Mouse (Mus musculus): ENCODE measurements around the gene Haus7. TPM values are rescaled to one million over a fixed set of nuclear protein-coding genes. Genes with fewer than 3 reads are reported as not detected.

Haus7 gene
- polyA plus RNA-seq, 1 experiment from 2014 or later, result 42.1 TPM

- H3K36me3 ChIP-seq (replicated peaks), result no peaks in the 10 kb centered on the region
- ATAC-seq (ENCODE audit: insufficient read depth), result no peak
- no peak overlapping the region for H3K9ac ChIP-seq
- H3K4me2 ChIP-seq, result no peak overlapping the region
- H3K9me3 ChIP-seq (replicated peaks), result no peaks in the 10 kb centered on the region
- no peaks in the 10 kb centered on the region; the same call in 1 of the 2 replicates for H3K27me3 ChIP-seq
- no peak overlapping the region for H3K27ac ChIP-seq (replicated peaks)
- H3K4me3 ChIP-seq (replicated peaks), result no peak overlapping the region
- H3K4me1 ChIP-seq (replicated peaks), result no peaks in the 10 kb centered on the region
- 52% methylated on average over 5 of the region's 5 CpGs for WGBS (ENCODE audit: insufficient replicate concordance)
Measured at GRCm38 (mm10) chrX:73467446-73468241, 8.8 kb upstream of the Haus7 start.

DNA sequence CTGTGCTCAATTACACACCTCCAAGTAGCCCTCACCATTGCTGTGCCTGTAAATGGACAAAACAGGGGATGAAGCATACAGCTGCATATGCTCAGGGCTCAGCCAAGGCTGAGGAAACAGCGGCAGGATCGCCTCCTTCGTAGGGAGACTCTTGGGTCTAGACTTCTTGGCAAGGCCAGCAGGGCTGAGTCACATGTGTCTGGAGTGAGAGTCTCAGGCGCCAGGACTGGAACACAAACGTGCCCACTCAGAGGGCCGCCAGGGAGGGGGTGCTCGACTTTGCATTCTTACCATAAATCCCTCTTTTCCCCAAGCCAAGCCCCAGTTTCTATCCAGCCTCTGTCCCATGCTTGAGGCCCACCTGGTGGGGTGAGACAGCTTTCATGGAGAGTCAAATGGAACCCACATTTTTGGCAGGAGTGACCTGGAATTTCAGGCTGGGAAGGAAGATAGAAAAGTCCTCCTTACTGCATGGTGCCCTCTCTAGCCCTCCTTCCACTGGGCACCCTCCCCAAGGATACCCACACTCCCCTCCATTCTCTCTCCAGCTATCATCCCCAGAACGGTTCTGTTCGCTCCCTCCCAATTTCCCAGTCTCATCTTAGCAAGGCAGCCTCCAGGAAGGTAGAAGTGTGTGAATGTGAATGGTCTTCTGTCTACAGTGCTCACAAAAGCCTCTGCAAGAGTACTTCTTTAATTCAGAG is 6.8 kb upstream of the Haus7 start:
- H3K27me3 ChIP-seq, result no peaks in the 10 kb centered on the region; the same call in 1 of the 2 replicates
- H3K9me3 ChIP-seq (replicated peaks), result no peaks in the 10 kb centered on the region
- H3K36me3 ChIP-seq (replicated peaks), result no peaks in the 10 kb centered on the region
- ATAC-seq (ENCODE audit: insufficient read depth), result no peak
- H3K4me1 ChIP-seq (replicated peaks), result no peaks in the 10 kb centered on the region
- H3K4me2 ChIP-seq, result no peak overlapping the region
- H3K9ac ChIP-seq, result no peak overlapping the region
- no peak overlapping the region for H3K4me3 ChIP-seq (replicated peaks)
- WGBS (ENCODE audit: insufficient replicate concordance), result 55% methylated on average over 9 of the region's 9 CpGs
- no peak overlapping the region for H3K27ac ChIP-seq (replicated peaks)

- no peak for ATAC-seq (ENCODE audit: insufficient read depth)
- no peak overlapping the region for H3K9ac ChIP-seq
- H3K4me3 ChIP-seq (replicated peaks), result no peak overlapping the region
- H3K4me1 ChIP-seq (replicated peaks), result peaks cover 10% of the 10 kb centered on the region
- WGBS (ENCODE audit: insufficient replicate concordance), result 70% methylated on average over 4 of the region's 4 CpGs
- no peaks in the 10 kb centered on the region for H3K27me3 ChIP-seq
- no peak overlapping the region for H3K27ac ChIP-seq (replicated peaks)
- no peaks in the 10 kb centered on the region for H3K9me3 ChIP-seq (replicated peaks)
- no peak overlapping the region for H3K4me2 ChIP-seq
- H3K36me3 ChIP-seq (replicated peaks), result no peaks in the 10 kb centered on the region
Measured at GRCm38 (mm10) chrX:73460792-73461191, 1.9 kb upstream of the Haus7 start.

DNA sequence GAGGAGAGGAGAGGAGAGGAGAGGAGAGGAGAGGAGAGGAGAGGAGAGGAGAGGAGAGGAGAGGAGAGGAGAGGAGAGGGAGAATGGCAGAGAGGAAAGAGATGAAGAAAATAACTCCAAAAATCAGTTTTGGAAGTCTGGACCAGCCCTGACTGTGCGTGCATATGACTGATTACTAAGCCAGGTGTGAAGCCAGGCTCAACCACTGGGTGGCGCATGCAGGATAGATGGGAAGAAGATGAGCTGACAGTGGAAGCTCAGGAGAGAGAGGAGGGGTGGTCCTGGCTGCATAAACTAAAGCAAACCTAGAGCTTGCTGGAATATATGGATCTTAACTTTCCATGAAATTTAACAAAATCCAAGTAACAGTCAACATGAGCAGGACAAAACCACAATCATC is 6.9 kb downstream of the Haus7 start:
- Histone ChIP-seq H3K4me2 (no peak overlapping the region), H3K4me3 (replicated peaks) (no peak overlapping the region), H3K9ac (no peak overlapping the region), H3K27ac (replicated peaks) (no peak overlapping the region), H3K9me3 (replicated peaks) (no peaks in the 10 kb centered on the region), H3K36me3 (replicated peaks) (peaks cover 7% of the 10 kb centered on the region; the same call in 1 of the 2 replicates), H3K27me3 (no peaks in the 10 kb centered on the region), H3K4me1 (replicated peaks) (no peaks in the 10 kb centered on the region)
- ATAC-seq (ENCODE audit: insufficient read depth), result no peak
- WGBS (ENCODE audit: insufficient replicate concordance), result 26% methylated on average over 2 of the region's 2 CpGs

GRCm38 (mm10) chrX:73441428-73441827 is 17.4 kb downstream of the Haus7 start:
- Histone ChIP-seq H3K4me2 (no peak overlapping the region), H3K4me3 (replicated peaks) (no peak overlapping the region), H3K9me3 (replicated peaks) (no peaks in the 10 kb centered on the region), H3K4me1 (replicated peaks) (no peaks in the 10 kb centered on the region), H3K27me3 (no peaks in the 10 kb centered on the region), H3K9ac (no peak overlapping the region), H3K27ac (replicated peaks) (no peak overlapping the region), H3K36me3 (replicated peaks) (peaks cover 7% of the 10 kb centered on the region; the same call in 1 of the 2 replicates)
- WGBS (ENCODE audit: insufficient replicate concordance), result 45% methylated on average over 2 of the region's 2 CpGs
- no peak for ATAC-seq (ENCODE audit: insufficient read depth)

- 60% methylated on average over 11 of the region's 11 CpGs for WGBS (ENCODE audit: insufficient replicate concordance)
- no peaks in the 10 kb centered on the region for H3K4me1 ChIP-seq (replicated peaks)
- H3K27me3 ChIP-seq, result no peaks in the 10 kb centered on the region
- 0 out of 2 replicates have a peak, but pooled peaks cover 3% of the 10 kb centered on the region for H3K36me3 ChIP-seq (replicated peaks)
- no peak within 1 kb of the TSS for H3K27ac ChIP-seq (replicated peaks)
- no peak within 1 kb of the TSS for H3K9ac ChIP-seq
- H3K4me3 ChIP-seq (replicated peaks), result no peak within 1 kb of the TSS
- ATAC-seq (ENCODE audit: insufficient read depth), result no peak
- no peak within 1 kb of the TSS for H3K4me2 ChIP-seq
- no peaks in the 10 kb centered on the region for H3K9me3 ChIP-seq (replicated peaks)
Measured at GRCm38 (mm10) chrX:73435252-73435651, 23.6 kb downstream of the Haus7 start, which contains the start of gene Trex2. Gene Trex2, minus strand, starts transcription at chrX:73435344.

GRCm38 (mm10) chrX:73432850-73433249 is 26.0 kb downstream of the Haus7 start:
- no peaks in the 10 kb centered on the region for H3K9me3 ChIP-seq (replicated peaks)
- 50% methylated on average over 5 of the region's 5 CpGs for WGBS (ENCODE audit: insufficient replicate concordance)
- 0 out of 2 replicates have a peak, but pooled peaks cover 3% of the 10 kb centered on the region for H3K36me3 ChIP-seq (replicated peaks)
- no peak overlapping the region for H3K9ac ChIP-seq
- H3K4me1 ChIP-seq (replicated peaks), result no peaks in the 10 kb centered on the region
- no peak overlapping the region for H3K4me3 ChIP-seq (replicated peaks)
- no peak overlapping the region for H3K4me2 ChIP-seq
- no peaks in the 10 kb centered on the region for H3K27me3 ChIP-seq
- no peak overlapping the region for H3K27ac ChIP-seq (replicated peaks)
- no peak for ATAC-seq (ENCODE audit: insufficient read depth)

DNA sequence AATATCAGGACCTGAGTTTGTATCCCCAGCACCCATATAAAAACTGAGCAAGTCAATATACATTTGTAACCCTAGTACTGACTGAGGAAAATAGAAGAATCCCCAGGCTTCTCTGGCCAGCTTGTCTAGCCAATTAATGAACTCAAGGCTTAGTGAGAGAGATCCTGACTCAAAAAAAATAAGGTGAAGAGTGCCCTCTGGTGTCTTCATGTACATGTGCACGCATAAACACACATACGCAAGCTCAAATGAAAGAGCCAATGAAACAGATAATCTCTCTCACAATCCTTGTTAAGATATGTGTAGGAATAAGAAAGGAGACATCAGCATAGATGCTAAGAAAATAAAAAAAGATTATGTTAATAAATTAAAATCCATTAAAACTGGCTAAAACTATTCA is 28.8 kb downstream of the Haus7 start:
- H3K27me3 ChIP-seq, result no peaks in the 10 kb centered on the region
- H3K9me3 ChIP-seq (replicated peaks), result no peaks in the 10 kb centered on the region
- H3K4me2 ChIP-seq, result no peak overlapping the region
- no peak overlapping the region for H3K9ac ChIP-seq
- WGBS (ENCODE audit: insufficient replicate concordance), result 66% methylated on average over 2 of the region's 2 CpGs
- H3K4me3 ChIP-seq (replicated peaks), result no peak overlapping the region
- H3K27ac ChIP-seq (replicated peaks), result no peak overlapping the region
- no peak for ATAC-seq (ENCODE audit: insufficient read depth)
- H3K36me3 ChIP-seq (replicated peaks), result no peaks in the 10 kb centered on the region
- H3K4me1 ChIP-seq (replicated peaks), result no peaks in the 10 kb centered on the region

GRCm38 (mm10) chrX:73412767-73413166 is 46.1 kb downstream of the Haus7 start:
- 17% methylated on average over 1 of the region's 1 CpGs for WGBS (ENCODE audit: insufficient replicate concordance)
- Histone ChIP-seq H3K4me2 (no peak overlapping the region), H3K27ac (replicated peaks) (no peak overlapping the region), H3K9me3 (replicated peaks) (no peaks in the 10 kb centered on the region), H3K27me3 (no peaks in the 10 kb centered on the region; the same call in 1 of the 2 replicates), H3K9ac (no peak overlapping the region), H3K4me1 (replicated peaks) (no peaks in the 10 kb centered on the region), H3K4me3 (replicated peaks) (no peak overlapping the region), H3K36me3 (replicated peaks) (no peaks in the 10 kb centered on the region)
- no peak for ATAC-seq (ENCODE audit: insufficient read depth)

- Histone ChIP-seq H3K4me3 (replicated peaks) (no peak within 1 kb of the TSS), H3K9ac (no peak within 1 kb of the TSS), H3K27ac (replicated peaks) (no peak within 1 kb of the TSS), H3K36me3 (replicated peaks) (no peaks in the 10 kb centered on the region), H3K4me2 (peak within 1 kb of the TSS; percentile 42), H3K9me3 (replicated peaks) (no peaks in the 10 kb centered on the region), H3K27me3 (no peaks in the 10 kb centered on the region; the same call in 1 of the 2 replicates), H3K4me1 (replicated peaks) (no peaks in the 10 kb centered on the region)
- WGBS (ENCODE audit: insufficient replicate concordance), result 18% methylated on average over 20 of the region's 20 CpGs
- ATAC-seq (ENCODE audit: insufficient read depth), result no peak
Measured at GRCm38 (mm10) chrX:73410880-73411517, 47.8 kb downstream of the Haus7 start, which contains the start of gene Zfp92. Gene Zfp92, plus strand, starts transcription at chrX:73411096.

- H3K27ac ChIP-seq (replicated peaks), result no peak overlapping the region
- H3K36me3 ChIP-seq (replicated peaks), result no peaks in the 10 kb centered on the region
- H3K4me3 ChIP-seq (replicated peaks), result no peak overlapping the region
- H3K27me3 ChIP-seq, result no peaks in the 10 kb centered on the region
- 79% methylated on average over 12 of the region's 12 CpGs for WGBS (ENCODE audit: insufficient replicate concordance)
- ATAC-seq (ENCODE audit: insufficient read depth), result no peak
- no peaks in the 10 kb centered on the region for H3K4me1 ChIP-seq (replicated peaks)
- no peak overlapping the region for H3K4me2 ChIP-seq
- no peaks in the 10 kb centered on the region for H3K9me3 ChIP-seq (replicated peaks)
- no peak overlapping the region for H3K9ac ChIP-seq
Measured at GRCm38 (mm10) chrX:73401616-73402015, 57.2 kb downstream of the Haus7 start.
